Mouse (Mus musculus) heart, adult 2 months (tissue): ENCODE data around the gene Epdr1.

Experiments
- CTCF ChIP-seq: fragments of 200-600 bp; IDR thresholded peaks from 2 replicates; pipeline ENCODE4 v1.8.1; 2022; ENCODE audit warnings: antibody characterized with exemption, mild to moderate bottlenecking, moderate library complexity
- EP300 ChIP-seq: fragments of 200-500 bp; IDR thresholded peaks from 2 replicates; pipeline ENCODE4 v1.6.1; 2011; ENCODE audit warnings: low read depth, low read length, control low read depth; ENCODE audit not compliant: insufficient read depth

- no peak for TF ChIP-seq CTCF
- TF ChIP-seq EP300 = no peak
Measured at GRCm38 (mm10) chr13:19612963-19613362, 6.8 kb downstream of the Epdr1 start.
